Mouse (Mus musculus) gastrocnemius, postnatal 10 days (tissue): ENCODE measurements around the gene Muc3. TPM values are rescaled to one million over a fixed set of nuclear protein-coding genes. Genes with fewer than 3 reads are reported as not detected.
"Not testable (repeated sequence)": the region's sequence is repeated elsewhere in the genome, so short reads cannot be mapped to it uniquely, and the experiment has no call there.

Experiments used
- DNase-seq: peaks from one replicate; pipeline ENCODE4 v3.0.0; 2021; ENCODE audit warnings: mixed read lengths
- long read RNA-seq, 2 experiments: library from polyadenylated mRNA; stranded (forward); transcript quantifications; one replicate each; pipeline ENCODE4 v2.0.0; 2021
- total RNA-seq, 2 experiments: library from RNA; stranded (reverse); gene quantifications; 2 replicates each; pipeline ENCODE4 v1.2.3; 2021

The Muc3 gene
- not detected for total RNA-seq
- long read RNA-seq, experiment 1, result 0 reads
- long read RNA-seq, experiment 2, result 0 reads

- not testable (repeated sequence) for DNase-seq
Measured at GRCm38 (mm10) chr5:137149272-137149882, at the start of gene Muc3. TSS of gene Muc3 (minus strand) at chr5:137149322.

GRCm38 (mm10) chr5:137194488-137195120, 45.5 kb upstream of the Muc3 start:
- DNase-seq, result no peak

GRCm38 (mm10) chr5:137193279-137193952, 44.3 kb upstream of the Muc3 start:
- DNase-seq, result no peak

DNA sequence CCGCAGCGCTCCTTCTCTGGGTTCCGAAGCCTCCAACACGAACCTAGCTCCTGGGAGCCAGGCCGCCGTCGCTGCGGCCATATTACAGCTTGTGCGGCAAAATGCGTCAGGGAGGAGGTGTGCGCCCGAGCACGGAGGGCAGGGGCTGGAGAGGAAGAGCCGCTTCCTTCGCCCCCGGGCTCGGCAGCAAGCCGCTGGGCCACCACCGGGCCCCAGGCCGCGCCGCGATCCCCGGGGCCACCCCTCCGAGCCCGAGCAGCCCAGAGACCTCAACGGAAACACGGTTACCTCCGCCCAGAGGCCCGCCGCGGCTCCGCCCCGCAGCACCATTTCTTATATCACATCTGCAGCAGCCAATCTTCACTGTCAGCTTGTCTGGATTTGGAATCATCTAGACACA, 40.2 kb upstream of the Muc3 start:
- no peak for DNase-seq

DNA sequence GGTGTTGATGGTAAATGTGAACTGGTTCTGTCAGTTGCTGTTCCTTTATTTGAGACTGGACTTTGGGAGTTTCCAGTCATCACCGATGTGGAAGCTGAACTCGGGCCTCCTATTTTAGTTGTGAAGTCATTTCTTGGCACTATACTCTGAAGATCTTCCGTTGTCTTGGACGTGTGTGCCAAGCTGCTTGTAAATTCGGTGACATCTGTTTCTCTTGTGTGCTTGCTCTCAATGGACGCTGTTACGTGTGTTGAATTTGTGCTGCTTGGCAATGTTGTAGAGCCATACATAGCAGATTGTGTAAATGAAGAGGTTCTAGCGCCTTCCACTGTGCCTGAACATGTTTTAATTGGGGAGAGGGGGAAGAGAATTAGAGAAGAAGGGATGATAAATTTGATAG, 36.2 kb upstream of the Muc3 start:
- DNase-seq, result no peak

DNA sequence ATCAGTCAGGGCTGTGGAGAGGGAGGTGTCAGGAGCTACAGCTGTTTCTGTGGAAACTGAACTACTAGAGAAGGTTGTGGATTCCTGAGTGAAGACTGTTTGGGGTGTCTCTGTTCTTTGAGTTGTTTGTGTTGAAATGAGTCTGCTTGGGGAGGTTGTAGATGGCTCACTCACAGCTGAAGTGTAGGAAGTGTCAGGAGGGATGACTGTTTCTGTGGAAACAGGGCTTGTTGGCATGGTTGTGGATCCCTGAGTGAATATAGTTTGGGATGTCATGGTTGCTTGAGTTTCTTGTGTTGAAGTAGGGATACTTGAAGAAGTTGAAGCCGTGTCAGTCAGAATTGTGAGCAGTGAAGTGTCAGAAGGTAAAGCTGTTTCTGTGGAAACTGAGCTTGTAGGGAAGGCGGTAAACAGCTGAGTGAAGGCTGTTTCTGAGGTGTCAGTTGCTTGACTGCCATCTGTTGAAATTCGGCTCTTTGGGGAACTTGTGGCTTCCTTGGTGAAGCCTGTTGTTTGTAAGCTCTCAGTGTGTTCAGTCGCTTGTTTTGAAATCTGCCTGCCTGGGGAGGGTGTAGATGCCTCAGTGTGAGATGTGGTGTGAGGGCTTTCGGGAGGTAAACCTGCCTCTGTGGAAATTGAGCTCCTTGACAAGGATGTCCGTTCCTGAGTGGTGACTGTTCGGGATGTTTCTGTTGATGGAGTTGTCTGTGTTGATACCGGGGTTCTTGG, 30.7 kb upstream of the Muc3 start:
- DNase-seq, result no peak

DNA sequence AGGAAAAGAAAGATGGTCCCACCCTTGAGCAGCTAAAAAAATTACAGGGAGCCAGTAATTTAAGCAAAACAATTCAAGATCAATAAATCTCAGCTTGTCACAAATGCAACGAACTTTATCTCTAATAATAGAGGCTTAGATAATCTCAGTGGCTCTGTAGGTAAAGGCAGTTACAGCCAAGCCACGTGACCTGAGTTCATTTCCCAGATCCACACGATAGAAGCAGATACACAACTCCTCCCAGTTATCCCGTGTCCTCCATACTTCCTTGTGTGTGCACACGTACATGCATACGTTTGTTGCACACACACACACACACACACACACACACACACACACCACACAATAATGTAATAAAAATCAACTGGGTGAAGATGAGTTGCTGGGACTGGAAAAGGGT, 24.8 kb upstream of the Muc3 start:
- no peak for DNase-seq

GRCm38 (mm10) chr5:137172591-137172990, 23.5 kb upstream of the Muc3 start:
- no peak for DNase-seq

DNA sequence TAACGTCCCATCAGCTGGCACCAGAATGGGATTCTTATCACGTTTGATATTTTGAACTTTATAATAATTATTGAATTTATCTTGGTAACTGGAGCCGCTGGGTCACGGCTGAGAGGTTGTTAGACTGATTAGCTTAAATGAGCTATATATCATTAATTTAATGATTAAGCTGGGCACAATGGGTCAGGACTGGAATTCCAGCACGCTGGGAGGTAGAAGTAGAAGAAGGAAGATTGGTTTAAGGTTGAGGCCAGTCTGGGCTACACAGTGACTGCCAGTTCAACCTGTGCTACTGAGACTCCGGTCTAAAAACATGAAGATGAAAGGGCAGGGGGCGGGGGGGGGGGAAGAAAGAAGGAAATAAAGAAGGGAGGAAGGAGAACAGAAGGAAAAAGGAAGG, 22.4 kb upstream of the Muc3 start:
- DNase-seq, result no peak

- DNase-seq, result no peak
Measured at GRCm38 (mm10) chr5:137170836-137171380, 21.8 kb upstream of the Muc3 start.

DNA sequence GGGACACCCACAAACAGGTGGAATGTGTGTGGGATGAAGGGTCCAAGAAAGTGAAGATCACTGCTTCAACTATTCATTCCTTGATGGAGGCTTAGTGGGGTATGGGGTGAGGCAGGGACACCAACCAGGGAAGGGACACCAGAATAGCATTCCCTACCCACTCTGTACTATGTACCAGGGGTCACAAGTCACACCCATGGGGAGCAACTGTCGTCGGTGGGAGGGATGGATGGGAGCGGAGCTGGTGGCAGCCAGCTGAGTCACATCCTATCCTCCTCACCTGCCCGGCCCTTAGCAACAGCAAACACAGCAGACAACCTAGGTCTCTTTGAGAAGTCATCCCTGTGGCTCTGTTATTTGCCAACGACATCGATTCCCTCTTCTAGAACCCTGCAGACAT, 18.4 kb upstream of the Muc3 start:
- DNase-seq, result no peak

DNA sequence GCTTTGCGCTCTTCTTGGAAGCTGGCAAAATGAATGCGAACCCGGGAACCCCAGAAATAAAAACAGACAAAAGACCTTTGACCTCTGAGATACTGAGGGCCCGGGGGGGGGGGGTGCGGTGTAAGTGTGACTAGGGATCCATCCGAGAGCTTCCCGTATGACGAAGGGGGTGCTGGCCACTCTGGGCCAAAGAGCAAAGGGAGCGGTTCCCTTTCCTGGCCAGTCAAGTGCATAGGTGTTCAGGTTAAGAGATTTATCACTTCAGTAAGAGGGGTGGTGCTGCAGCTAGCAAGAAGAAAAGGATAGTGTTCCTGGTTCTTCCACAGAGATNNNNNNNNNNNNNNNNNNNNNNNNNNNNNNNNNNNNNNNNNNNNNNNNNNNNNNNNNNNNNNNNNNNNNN, 16.9 kb upstream of the Muc3 start:
- no peak for DNase-seq

- no peak for DNase-seq
Measured at GRCm38 (mm10) chr5:137161853-137162252, 12.7 kb upstream of the Muc3 start.

DNA sequence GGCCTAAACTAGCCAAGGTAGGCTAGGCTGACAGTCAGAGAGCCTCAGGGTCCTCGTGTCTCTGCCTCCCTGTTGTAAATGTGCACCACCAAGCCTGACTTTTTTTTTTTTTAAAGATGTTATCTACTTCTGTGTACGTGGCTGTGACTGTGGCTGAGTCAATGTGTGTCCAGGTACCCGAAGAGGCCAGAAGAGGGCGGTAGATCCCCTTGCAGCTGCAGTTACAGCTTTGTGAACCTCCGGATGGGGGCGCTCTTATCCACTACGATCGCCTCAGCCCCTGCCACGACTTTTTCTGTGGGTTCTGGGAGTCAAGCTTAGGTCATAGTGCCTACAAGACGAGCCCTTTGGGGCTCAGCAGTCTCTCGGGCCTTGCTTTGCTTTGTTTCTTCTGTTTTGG, 10.3 kb upstream of the Muc3 start:
- peak; percentile 65 for DNase-seq

DNA sequence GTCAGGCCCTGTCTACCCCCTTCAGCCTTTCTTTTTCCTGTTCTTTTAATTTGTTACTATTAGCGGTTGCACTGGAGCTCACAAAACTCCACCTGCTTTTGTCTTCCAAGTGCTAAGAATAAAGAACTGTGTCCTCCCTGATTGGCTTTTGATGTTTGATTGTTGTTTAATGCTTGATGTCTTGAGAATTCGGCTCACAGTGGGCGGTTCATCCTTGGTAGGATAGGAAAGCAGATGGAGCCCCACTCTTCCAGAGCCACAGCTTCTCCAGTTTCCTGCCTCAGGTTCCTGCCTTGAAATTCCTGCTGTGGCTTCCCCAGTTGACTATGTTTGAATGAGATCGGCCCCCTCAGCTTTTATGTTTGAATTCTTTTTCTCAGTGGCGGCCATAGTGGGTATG, 4.2 kb upstream of the Muc3 start:
- DNase-seq, result no peak

DNA sequence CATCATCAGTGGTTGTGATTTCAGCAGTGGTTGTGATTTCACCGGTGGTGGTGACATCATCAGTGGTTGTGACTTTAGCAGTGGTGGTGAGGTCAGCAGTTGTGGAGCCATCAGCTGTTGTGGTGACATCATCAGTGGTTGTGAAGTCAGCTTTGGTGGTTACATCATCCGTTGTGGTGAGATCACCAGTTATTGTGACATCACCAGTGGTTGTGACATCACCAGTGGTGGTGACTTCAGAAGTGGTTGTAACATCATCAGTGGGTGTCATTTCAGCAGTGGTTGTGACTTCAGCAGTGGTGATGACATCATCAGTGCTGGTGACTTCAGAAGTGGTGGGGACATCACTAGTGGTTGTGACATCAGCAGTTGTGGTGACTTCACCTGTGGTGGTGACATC, 3.5 kb upstream of the Muc3 start:
- DNase-seq, result no peak

DNA sequence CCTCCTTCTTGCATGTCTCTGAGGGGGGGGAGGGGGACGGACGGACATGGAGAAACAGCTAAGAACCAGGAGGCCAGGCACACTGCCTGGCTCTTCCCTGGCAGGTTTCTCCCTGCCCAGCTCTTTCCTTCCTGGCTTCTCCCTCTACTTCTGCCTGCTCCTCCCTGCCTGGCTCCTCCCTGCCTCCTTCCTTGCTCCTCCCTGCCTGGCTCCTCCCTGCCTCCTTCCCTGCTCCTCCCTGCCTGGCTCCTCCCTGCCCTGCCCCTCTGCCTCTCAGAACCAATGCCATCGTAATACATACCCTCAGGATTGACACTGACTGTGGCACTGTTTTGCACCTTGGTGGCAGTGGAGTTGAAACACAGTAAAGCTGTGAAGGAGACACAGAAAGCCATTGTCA, 8.3 kb downstream of the Muc3 start:
- DNase-seq, result no peak

DNA sequence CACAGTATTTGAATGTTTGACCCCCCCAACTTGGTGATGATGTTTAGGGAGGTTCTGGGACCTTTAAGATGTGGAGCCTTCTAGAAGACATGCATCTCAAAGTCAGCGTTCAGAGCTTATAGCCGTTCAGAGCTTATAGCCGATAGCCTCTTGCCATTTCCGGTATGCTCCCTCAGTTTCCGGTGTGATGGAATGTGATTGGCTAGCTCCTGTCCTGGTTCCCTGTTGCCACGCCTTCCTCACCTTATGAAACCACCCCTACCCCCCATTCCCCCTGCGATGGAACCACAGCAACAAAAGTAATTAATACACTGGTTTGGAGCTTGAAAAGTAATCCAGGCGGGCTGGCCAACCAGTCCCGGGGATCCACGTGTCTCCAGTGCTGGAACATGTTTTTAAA, 10.1 kb downstream of the Muc3 start:
- DNase-seq, result no peak

DNA sequence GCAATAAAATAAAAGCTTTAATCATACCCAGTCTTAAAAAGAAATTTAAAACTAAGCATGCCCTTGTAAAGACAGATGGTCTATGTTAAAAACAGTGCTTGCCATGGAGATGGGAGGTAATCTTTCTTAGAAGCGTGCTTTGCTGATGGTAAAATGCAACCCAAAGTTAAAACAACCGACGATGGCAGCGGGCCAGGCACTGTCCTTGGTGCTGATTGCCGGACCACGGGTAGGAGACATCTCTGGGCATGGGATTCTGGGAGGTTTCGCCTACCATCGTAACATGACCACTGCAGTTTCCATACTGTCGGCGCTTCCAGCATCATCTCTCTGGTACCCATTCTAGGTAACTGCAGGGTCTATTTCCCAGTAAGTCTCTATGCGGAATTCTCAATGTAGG, 14.2 kb downstream of the Muc3 start:
- peak; percentile 60 for DNase-seq

GRCm38 (mm10) chr5:137131490-137131889, 17.6 kb downstream of the Muc3 start:
- peak; percentile 64 for DNase-seq

- DNase-seq, result no peak
Measured at GRCm38 (mm10) chr5:137129281-137129680, 19.8 kb downstream of the Muc3 start.

DNA sequence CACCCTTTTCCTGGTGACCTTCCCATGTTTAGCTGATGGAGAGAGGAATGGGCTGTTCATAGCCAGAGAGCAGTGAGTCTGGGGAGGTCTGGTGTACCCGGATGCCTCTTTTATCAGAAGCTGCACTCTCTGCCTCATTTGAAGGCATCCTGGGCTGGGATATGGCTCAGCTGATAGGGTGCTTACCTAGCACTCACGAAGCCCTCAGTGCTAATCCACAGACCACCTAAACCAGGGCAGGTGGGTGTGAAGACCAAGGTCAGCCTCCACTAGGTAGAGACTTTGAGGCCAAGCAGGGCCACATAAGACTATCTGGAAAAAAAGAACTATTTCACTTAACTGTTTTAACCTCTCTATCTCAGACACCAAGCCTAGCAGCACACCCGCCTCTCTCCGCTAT, 25.6 kb downstream of the Muc3 start:
- no peak for DNase-seq

- DNase-seq, result peak; percentile 82
Measured at GRCm38 (mm10) chr5:137122686-137123193, 26.4 kb downstream of the Muc3 start.
